Mouse (Mus musculus) heart, embryonic 12.5 days (tissue): ENCODE measurements at regions not wholly inside any gene's neighbourhood (a gene's known extent, or its start where the extent isn't known, plus 50 kb on each side); places are given as distances from the start of the nearest gene placed in this dataset.

Experiments
- ATAC-seq: fragments of 200-750 bp; cut with Nextera tagmentation; 2 replicates; pipeline ENCODE4 v1.8.0; 2017; ENCODE audit warnings: moderate TSS enrichment, moderate library complexity; ENCODE audit not compliant: insufficient number of reproducible peaks, low FRiP score
- H3K27ac ChIP-seq: fragments of 300-500 bp; sonication (generic); 2 replicates; pipeline ENCODE4 v1.5.1; 2016; ENCODE audit warnings: mild to moderate bottlenecking, moderate library complexity; ENCODE audit not compliant: poor library complexity, severe bottlenecking
- H3K27me3 ChIP-seq: fragments of 300-500 bp; sonication (generic); replicated peaks from 2 replicates; pipeline ENCODE4 v1.6.1; 2016; ENCODE audit warnings: mild to moderate bottlenecking, moderate library complexity
- H3K36me3 ChIP-seq: fragments of 300-500 bp; sonication (generic); 2 replicates; pipeline ENCODE4 v1.6.1; 2016; ENCODE audit warnings: mild to moderate bottlenecking, moderate library complexity
- H3K4me1 ChIP-seq: fragments of 300-500 bp; sonication (generic); replicated peaks from 2 replicates; pipeline ENCODE4 v1.6.1; 2016; ENCODE audit warnings: mild to moderate bottlenecking
- H3K4me2 ChIP-seq: fragments of 300-500 bp; sonication (generic); 2 replicates; pipeline ENCODE4 v1.6.1; 2016; ENCODE audit warnings: mild to moderate bottlenecking, moderate library complexity
- H3K4me3 ChIP-seq: fragments of 300-500 bp; sonication (generic); 2 replicates; pipeline ENCODE4 v1.5.1; 2016; ENCODE audit warnings: mild to moderate bottlenecking
- H3K9ac ChIP-seq: fragments of 300-500 bp; sonication (generic); 2 replicates; pipeline ENCODE4 v1.6.1; 2016; ENCODE audit warnings: mild to moderate bottlenecking, moderate library complexity
- H3K9me3 ChIP-seq: fragments of 300-500 bp; sonication (generic); replicated peaks from 2 replicates; pipeline ENCODE4 v1.6.1; 2016; ENCODE audit warnings: mild to moderate bottlenecking, moderate library complexity
- WGBS: fragments of 180-500 bp; shearing (Covaris S2); methylation state at CpG from one replicate; pipeline ENCODE4 v1.1.7; 2016; 5-methylcytosine and 5-hydroxymethylcytosine counted together

GRCm38 (mm10) chr8:35020480-35020879, 745.1 kb upstream of the Gm19410 start:
- no peak overlapping the region for H3K27ac ChIP-seq
- no peak for ATAC-seq
- H3K4me3 ChIP-seq = no peak overlapping the region
- 89% methylated on average over 8 of the region's 8 CpGs for WGBS
- peaks cover 10% of the 10 kb centered on the region for H3K9me3 ChIP-seq
- H3K4me2 ChIP-seq = no peak overlapping the region
- H3K9ac ChIP-seq = no peak overlapping the region
- no peaks in the 10 kb centered on the region for H3K27me3 ChIP-seq
- peaks cover 8% of the 10 kb centered on the region; the same call in 1 of the 2 replicates for H3K4me1 ChIP-seq
- H3K36me3 ChIP-seq = no peaks in the 10 kb centered on the region

GRCm38 (mm10) chr8:35022649-35023048, 742.9 kb upstream of the Gm19410 start:
- Histone ChIP-seq H3K4me2 (no peak overlapping the region), H3K4me3 (no peak overlapping the region), H3K4me1 (peaks cover 4% of the 10 kb centered on the region; the same call in 1 of the 2 replicates), H3K27me3 (no peaks in the 10 kb centered on the region), H3K9ac (no peak overlapping the region), H3K9me3 (0 out of 2 replicates have a peak, but pooled peaks cover 6% of the 10 kb centered on the region), H3K27ac (no peak overlapping the region), H3K36me3 (no peaks in the 10 kb centered on the region)
- 33% methylated on average over 6 of the region's 6 CpGs for WGBS
- ATAC-seq = no peak

GRCm38 (mm10) chr8:35047798-35048197, 717.8 kb upstream of the Gm19410 start:
- no peaks in the 10 kb centered on the region for H3K9me3 ChIP-seq
- no peaks in the 10 kb centered on the region for H3K27me3 ChIP-seq
- ATAC-seq = no peak
- no peaks in the 10 kb centered on the region for H3K4me1 ChIP-seq
- no peak overlapping the region for H3K4me3 ChIP-seq
- no peak overlapping the region for H3K27ac ChIP-seq
- H3K36me3 ChIP-seq = no peaks in the 10 kb centered on the region
- WGBS = 73% methylated on average over 3 of the region's 3 CpGs
- H3K9ac ChIP-seq = 0 out of 2 replicates have a peak overlapping the region, but pooled peaks have one; percentile 31
- H3K4me2 ChIP-seq = no peak overlapping the region

- Histone ChIP-seq H3K4me1 (no peaks in the 10 kb centered on the region), H3K36me3 (no peaks in the 10 kb centered on the region), H3K9ac (no peak overlapping the region), H3K9me3 (no peaks in the 10 kb centered on the region), H3K27ac (no peak overlapping the region), H3K4me3 (no peak overlapping the region), H3K4me2 (no peak overlapping the region), H3K27me3 (no peaks in the 10 kb centered on the region)
- 86% methylated on average over 4 of the region's 4 CpGs for WGBS
- no peak for ATAC-seq
These were observed 712.1 kb upstream of the Gm19410 start for GRCm38 (mm10) chr8:35053444-35053843.

GRCm38 (mm10) chr8:35061048-35061447, 704.5 kb upstream of the Gm19410 start:
- H3K9ac ChIP-seq = no peak overlapping the region
- H3K36me3 ChIP-seq = no peaks in the 10 kb centered on the region
- WGBS = 81% methylated on average over 5 of the region's 5 CpGs

GRCm38 (mm10) chr8:35068228-35068627, 697.4 kb upstream of the Gm19410 start:
- Histone ChIP-seq H3K9me3 (peaks cover 2% of the 10 kb centered on the region; the same call in 1 of the 2 replicates), H3K4me3 (no peak overlapping the region), H3K27ac (no peak overlapping the region), H3K36me3 (no peaks in the 10 kb centered on the region), H3K27me3 (no peaks in the 10 kb centered on the region), H3K4me1 (peaks cover 4% of the 10 kb centered on the region; the same call in 1 of the 2 replicates), H3K9ac (no peak overlapping the region), H3K4me2 (no peak overlapping the region)
- no peak for ATAC-seq
- 77% methylated on average over 2 of the region's 2 CpGs for WGBS

More at GRCm38 (mm10) chr8:35061048-35061447, 704.5 kb upstream of the Gm19410 start:
- no peak overlapping the region for H3K4me3 ChIP-seq
- peaks cover 4% of the 10 kb centered on the region; the same call in 1 of the 2 replicates for H3K9me3 ChIP-seq
- H3K4me2 ChIP-seq = no peak overlapping the region
- H3K27ac ChIP-seq = no peak overlapping the region
- H3K4me1 ChIP-seq = no peaks in the 10 kb centered on the region
- no peak for ATAC-seq
- no peaks in the 10 kb centered on the region for H3K27me3 ChIP-seq

GRCm38 (mm10) chr8:35070246-35070989, 695.2 kb upstream of the Gm19410 start:
- no peaks in the 10 kb centered on the region for H3K27me3 ChIP-seq
- 0 out of 2 replicates have a peak, but pooled peaks cover 2% of the 10 kb centered on the region for H3K9me3 ChIP-seq
- no peak overlapping the region for H3K9ac ChIP-seq
- H3K27ac ChIP-seq = peak overlapping the region; percentile 27; the same call in 1 of the 2 replicates
- 62% methylated on average over 7 of the region's 7 CpGs for WGBS
- no peak for ATAC-seq
- H3K4me2 ChIP-seq = no peak overlapping the region
- H3K36me3 ChIP-seq = no peaks in the 10 kb centered on the region
- H3K4me3 ChIP-seq = no peak overlapping the region
- H3K4me1 ChIP-seq = peaks cover 4% of the 10 kb centered on the region; the same call in 1 of the 2 replicates

GRCm38 (mm10) chr8:35075971-35076370, 689.6 kb upstream of the Gm19410 start:
- Histone ChIP-seq H3K27ac (no peak overlapping the region), H3K36me3 (no peaks in the 10 kb centered on the region), H3K9ac (no peak overlapping the region), H3K27me3 (no peaks in the 10 kb centered on the region), H3K9me3 (no peaks in the 10 kb centered on the region), H3K4me1 (peaks cover 2% of the 10 kb centered on the region; the same call in 1 of the 2 replicates), H3K4me2 (no peak overlapping the region), H3K4me3 (no peak overlapping the region)
- WGBS = 85% methylated on average over 10 of the region's 10 CpGs
- ATAC-seq = no peak

GRCm38 (mm10) chr8:35083161-35083560, 682.4 kb upstream of the Gm19410 start:
- H3K4me3 ChIP-seq = no peak overlapping the region
- ATAC-seq = no peak
- H3K9me3 ChIP-seq = no peaks in the 10 kb centered on the region
- no peak overlapping the region for H3K9ac ChIP-seq
- no peak overlapping the region for H3K4me2 ChIP-seq
- H3K27ac ChIP-seq = no peak overlapping the region
- WGBS = 57% methylated on average over 1 of the region's 1 CpGs
- H3K36me3 ChIP-seq = no peaks in the 10 kb centered on the region
- no peaks in the 10 kb centered on the region for H3K27me3 ChIP-seq
- H3K4me1 ChIP-seq = no peaks in the 10 kb centered on the region

GRCm38 (mm10) chr8:35087070-35087469, 678.5 kb upstream of the Gm19410 start:
- H3K27ac ChIP-seq = no peak overlapping the region
- no peak overlapping the region for H3K4me3 ChIP-seq
- H3K27me3 ChIP-seq = no peaks in the 10 kb centered on the region
- ATAC-seq = no peak
- H3K9me3 ChIP-seq = peaks cover 4% of the 10 kb centered on the region
- H3K9ac ChIP-seq = no peak overlapping the region
- no peak overlapping the region for H3K4me2 ChIP-seq
- no peaks in the 10 kb centered on the region for H3K36me3 ChIP-seq
- 90% methylated on average over 2 of the region's 2 CpGs for WGBS
- no peaks in the 10 kb centered on the region for H3K4me1 ChIP-seq

GRCm38 (mm10) chr8:35088380-35089244, 677.0 kb upstream of the Gm19410 start:
- WGBS = 80% methylated on average over 18 of the region's 18 CpGs
- no peak overlapping the region for H3K27ac ChIP-seq
- no peak overlapping the region for H3K9ac ChIP-seq
- no peaks in the 10 kb centered on the region for H3K36me3 ChIP-seq
- no peak overlapping the region for H3K4me3 ChIP-seq
- ATAC-seq = no peak
- no peaks in the 10 kb centered on the region for H3K4me1 ChIP-seq
- H3K9me3 ChIP-seq = peaks cover 4% of the 10 kb centered on the region
- no peak overlapping the region for H3K4me2 ChIP-seq
- no peaks in the 10 kb centered on the region for H3K27me3 ChIP-seq
